Mouse (Mus musculus) MEL (cell line): ENCODE results near the gene 0610010F05Rik. TPM values are rescaled to one million over a fixed set of nuclear protein-coding genes. Genes with fewer than 3 reads are reported as not detected.

Experiments
- DNase-seq: peaks from one replicate; pipeline ENCODE4 v3.0.0; 2011; ENCODE audit warnings: low read depth, low spot score
- H3K27ac ChIP-seq: 2 replicates; pipeline ENCODE4 v1.5.1; 2012; ENCODE audit warnings: low read depth, mild to moderate bottlenecking, control low read depth, low read length, moderate library complexity; ENCODE audit not compliant: control insufficient read depth
- H3K27me3 ChIP-seq, 2 experiments: fragments of 150-350 bp in 1 of 2; sonication (generic) in 1 of 2; 2 replicates each; pipeline ENCODE4 v1.6.1; 2012; ENCODE audit warnings: low read length in 2 of 2, mild to moderate bottlenecking in 2 of 2, improper control_type of control experiment in 1 of 2, moderate library complexity in 1 of 2; ENCODE audit not compliant: insufficient read depth in 2 of 2, control insufficient read depth in 1 of 2
- H3K36me3 ChIP-seq, 2 experiments: 2 replicates each; pipeline ENCODE4 v1.6.1; 2012 to 2014; ENCODE audit warnings: low read length in 2 of 2, improper control_type of control experiment in 1 of 2, inconsistent platforms in 1 of 2, mild to moderate bottlenecking in 1 of 2; ENCODE audit not compliant: insufficient read depth in 2 of 2, control insufficient read depth in 1 of 2
- H3K4me1 ChIP-seq, 2 experiments: fragments of 150-350 bp in 1 of 2; sonication (generic) in 1 of 2; 2 replicates each; pipeline ENCODE4 v1.6.1; 2012; ENCODE audit warnings: low read length in 2 of 2, improper control_type of control experiment in 1 of 2, mild to moderate bottlenecking in 1 of 2; ENCODE audit not compliant: insufficient read depth in 2 of 2, control insufficient read depth in 1 of 2
- H3K4me3 ChIP-seq, 2 experiments: fragments of 150-350 bp in 1 of 2; sonication (generic) in 1 of 2; 2 replicates each; pipeline ENCODE4 v1.5.1; 2012; ENCODE audit warnings: low read depth in 2 of 2, low read length in 2 of 2, mild to moderate bottlenecking in 2 of 2, moderate library complexity in 2 of 2, control low read depth in 1 of 2, improper control_type of control experiment in 1 of 2; ENCODE audit not compliant: control insufficient read depth in 1 of 2, insufficient read depth in 1 of 2
- H3K79me2 ChIP-seq: 2 replicates; pipeline ENCODE4 v1.6.1; 2012; ENCODE audit warnings: mild to moderate bottlenecking, low read length, moderate library complexity; ENCODE audit not compliant: control insufficient read depth, poor library complexity, insufficient read depth
- H3K9ac ChIP-seq: 2 replicates; pipeline ENCODE4 v1.6.1; 2012; ENCODE audit warnings: low read depth, mild to moderate bottlenecking, control low read depth, low read length, moderate library complexity; ENCODE audit not compliant: control insufficient read depth, poor library complexity, severe bottlenecking
- H3K9me3 ChIP-seq: fragments of 150-350 bp; sonication (generic); replicated peaks from 2 replicates; pipeline ENCODE4 v1.6.1; 2012; ENCODE audit warnings: mild to moderate bottlenecking, low read length, improper control_type of control experiment, moderate library complexity; ENCODE audit not compliant: insufficient read depth
- BHLHE40 ChIP-seq: IDR thresholded peaks from 2 replicates; pipeline ENCODE4 v1.6.1; 2012; ENCODE audit warnings: low read depth, mild to moderate bottlenecking, inconsistent platforms, low read length, improper control_type of control experiment, borderline replicate concordance
- CHD1 ChIP-seq: IDR thresholded peaks from 2 replicates; pipeline ENCODE4 v1.6.1; 2012; ENCODE audit warnings: low read depth, mild to moderate bottlenecking, inconsistent platforms, low read length, improper control_type of control experiment
- CHD2 ChIP-seq: IDR thresholded peaks from 2 replicates; pipeline ENCODE4 v1.6.1; 2011; ENCODE audit warnings: low read length, improper control_type of control experiment
- CTCF ChIP-seq, 3 experiments: IDR thresholded peaks in 2 of 3; conservative IDR thresholded peaks in 1 of 3; 2 replicates each; pipeline ENCODE4 v1.5.1; 2011 to 2012; ENCODE audit warnings: low read length in 3 of 3, low read depth in 2 of 3, mild to moderate bottlenecking in 2 of 3, improper control_type of control experiment in 1 of 3, inconsistent platforms in 1 of 3, mixed read lengths in 1 of 3, moderate library complexity in 1 of 3; ENCODE audit not compliant: control insufficient read depth in 1 of 3, insufficient read depth in 1 of 3, poor library complexity in 1 of 3, severe bottlenecking in 1 of 3
- E2F4 ChIP-seq: IDR thresholded peaks from 2 replicates; pipeline ENCODE4 v1.6.1; 2011; ENCODE audit warnings: low read depth, low read length, improper control_type of control experiment, borderline replicate concordance
- ELF1 ChIP-seq: IDR thresholded peaks from 2 replicates; pipeline ENCODE4 v1.6.1; 2014; ENCODE audit warnings: low read depth, mild to moderate bottlenecking, inconsistent platforms, low read length, improper control_type of control experiment, moderate library complexity
- EP300 ChIP-seq, 2 experiments: IDR thresholded peaks; 2 replicates each; pipeline ENCODE4 v1.6.1; 2011; ENCODE audit warnings: improper control_type of control experiment in 2 of 2, low read length in 2 of 2, low read depth in 1 of 2, mild to moderate bottlenecking in 1 of 2
- ETS1 ChIP-seq: IDR thresholded peaks from 2 replicates; pipeline ENCODE4 v1.6.1; 2012; ENCODE audit warnings: low read depth, mild to moderate bottlenecking, inconsistent platforms, low read length, improper control_type of control experiment, moderate library complexity
- GATA1 ChIP-seq: IDR thresholded peaks from 2 replicates; pipeline ENCODE4 v1.6.1; 2011; ENCODE audit warnings: low read depth, low read length, improper control_type of control experiment
- HCFC1 ChIP-seq: IDR thresholded peaks from 2 replicates; pipeline ENCODE4 v1.6.1; 2012; ENCODE audit warnings: low read depth, mild to moderate bottlenecking, inconsistent platforms, low read length, improper control_type of control experiment, moderate library complexity
- JUND ChIP-seq: IDR thresholded peaks from 2 replicates; pipeline ENCODE4 v1.6.1; 2011; ENCODE audit warnings: low read depth, mild to moderate bottlenecking, improper control_type of control experiment, low read length
- KAT2A ChIP-seq: conservative IDR thresholded peaks from 2 replicates; pipeline ENCODE4 v1.6.1; 2012; ENCODE audit warnings: low read depth, low read length, improper control_type of control experiment, inconsistent platforms
- MAFK ChIP-seq: IDR thresholded peaks from 2 replicates; pipeline ENCODE4 v1.6.1; 2011; ENCODE audit warnings: low read depth, mild to moderate bottlenecking, low read length, improper control_type of control experiment, borderline replicate concordance
- MAX ChIP-seq: IDR thresholded peaks from 2 replicates; pipeline ENCODE4 v1.6.1; 2011; ENCODE audit warnings: low read length, improper control_type of control experiment
- MEF2A ChIP-seq: IDR thresholded peaks from 2 replicates; pipeline ENCODE4 v1.6.1; 2014; ENCODE audit warnings: low read depth, mild to moderate bottlenecking, inconsistent platforms, low read length, improper control_type of control experiment; ENCODE audit not compliant: poor library complexity, insufficient replicate concordance, severe bottlenecking; ENCODE audit errors: extremely low read depth
- MXI1 ChIP-seq: IDR thresholded peaks from 2 replicates; pipeline ENCODE4 v1.6.1; 2011; ENCODE audit warnings: mild to moderate bottlenecking, low read depth, low read length, improper control_type of control experiment
- MYB ChIP-seq: IDR thresholded peaks from 2 replicates; pipeline ENCODE4 v1.6.1; 2011; ENCODE audit warnings: mild to moderate bottlenecking, low read depth, low read length, improper control_type of control experiment
- MYC ChIP-seq: IDR thresholded peaks from 2 replicates; pipeline ENCODE4 v1.6.1; 2011; ENCODE audit warnings: low read depth, mild to moderate bottlenecking, low read length, improper control_type of control experiment, moderate library complexity
- NELFE ChIP-seq: IDR thresholded peaks from 2 replicates; pipeline ENCODE4 v1.6.1; 2011; ENCODE audit warnings: low read depth, low read length, improper control_type of control experiment
- NRF1 ChIP-seq: IDR thresholded peaks from 2 replicates; pipeline ENCODE4 v1.6.1; 2014; ENCODE audit warnings: low read depth, mild to moderate bottlenecking, inconsistent platforms, low read length, improper control_type of control experiment, moderate library complexity; ENCODE audit not compliant: poor library complexity, insufficient read depth, severe bottlenecking
- POLR2A ChIP-seq, 2 experiments: IDR thresholded peaks; 2 replicates each; pipeline ENCODE4 v1.6.1; 2011 to 2012; ENCODE audit warnings: low read length in 2 of 2, mild to moderate bottlenecking in 2 of 2, control low read depth in 1 of 2, improper control_type of control experiment in 1 of 2, low read depth in 1 of 2, moderate library complexity in 1 of 2; ENCODE audit not compliant: control insufficient read depth in 1 of 2, insufficient read depth in 1 of 2, poor library complexity in 1 of 2
- RCOR1 ChIP-seq: IDR thresholded peaks from 2 replicates; pipeline ENCODE4 v1.6.1; 2012; ENCODE audit warnings: low read depth, mild to moderate bottlenecking, inconsistent platforms, low read length, improper control_type of control experiment
- SIN3A ChIP-seq: IDR thresholded peaks from 2 replicates; pipeline ENCODE4 v1.6.1; 2012; ENCODE audit warnings: low read length, improper control_type of control experiment, inconsistent platforms
- TBP ChIP-seq: IDR thresholded peaks from 2 replicates; pipeline ENCODE4 v1.8.0; 2011; ENCODE audit warnings: low read depth, low read length, improper control_type of control experiment
- TCF12 ChIP-seq: IDR thresholded peaks from 2 replicates; pipeline ENCODE4 v1.6.1; 2014; ENCODE audit warnings: low read depth, mild to moderate bottlenecking, inconsistent platforms, low read length, improper control_type of control experiment, moderate library complexity
- USF1 ChIP-seq: IDR thresholded peaks from 2 replicates; pipeline ENCODE4 v1.6.1; 2014; ENCODE audit warnings: low read depth, mild to moderate bottlenecking, inconsistent platforms, low read length, improper control_type of control experiment, moderate library complexity
- ZC3H11A ChIP-seq: IDR thresholded peaks from 2 replicates; pipeline ENCODE4 v1.6.1; 2012; ENCODE audit warnings: low read depth, mild to moderate bottlenecking, inconsistent platforms, low read length, improper control_type of control experiment
- ZMIZ1 ChIP-seq: IDR thresholded peaks from 2 replicates; pipeline ENCODE4 v1.6.1; 2012; ENCODE audit warnings: low read depth, mild to moderate bottlenecking, inconsistent platforms, low read length, improper control_type of control experiment, moderate library complexity
- ZNF384 ChIP-seq: IDR thresholded peaks from 2 replicates; pipeline ENCODE4 v1.6.1; 2012; ENCODE audit warnings: low read depth, mild to moderate bottlenecking, inconsistent platforms, low read length, improper control_type of control experiment
- polyA plus RNA-seq, 2 experiments: library from polyadenylated mRNA; stranded (reverse) in 1 of 2; unstranded in 1 of 2; fragments of >175 nt in 1 of 2; fragments of >200 nt in 1 of 2; gene quantifications; 2 replicates each; pipeline versions ENCODE4 v1.2.1 to v1.2.4; 2012; ENCODE audit warnings: low replicate concordance in 2 of 2, low read depth in 1 of 2; ENCODE audit not compliant: insufficient read length in 2 of 2, insufficient read depth in 1 of 2, missing spikeins in 1 of 2
- total RNA-seq: library from RNA; depleted of rRNA; stranded (reverse); fragments of 300-350 nt; gene quantifications from 2 replicates; pipeline ENCODE4 v1.2.3, GENCODE M21; 2012

The 0610010F05Rik gene
- total and polyA plus RNA-seq, 3 experiments = 13.8 to 156 (median 14.1) TPM

DNA sequence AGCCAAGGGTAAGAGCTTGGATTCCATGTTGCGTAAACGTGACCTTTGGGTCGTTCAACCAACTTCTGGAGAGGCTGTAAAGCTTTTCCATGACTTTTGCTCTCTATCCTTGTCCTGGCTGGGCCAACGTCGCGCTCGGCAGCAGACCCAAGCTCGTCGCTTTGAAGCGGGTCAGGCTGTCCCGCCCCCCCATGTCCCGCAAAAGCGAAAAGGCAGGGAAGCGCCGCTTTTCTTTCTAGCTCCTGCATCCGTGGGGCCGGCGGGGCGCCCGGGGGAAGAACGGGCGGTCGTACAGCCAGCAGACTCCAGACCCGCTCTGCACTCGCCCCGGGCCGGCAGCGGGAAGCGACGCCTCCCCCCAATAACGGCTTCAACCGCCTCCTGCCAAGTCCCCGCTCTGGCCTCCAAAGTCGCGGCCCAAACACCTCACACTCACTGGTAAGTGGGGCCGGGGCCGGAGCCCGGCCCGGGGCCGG, 31.9 kb upstream of the 0610010F05Rik start, which contains the start of gene Pus10 (continued):
- TF ChIP-seq CHD2 (no peak), ELF1 (no peak), MYB (peak; percentile 97), MYC (no peak)

DNA sequence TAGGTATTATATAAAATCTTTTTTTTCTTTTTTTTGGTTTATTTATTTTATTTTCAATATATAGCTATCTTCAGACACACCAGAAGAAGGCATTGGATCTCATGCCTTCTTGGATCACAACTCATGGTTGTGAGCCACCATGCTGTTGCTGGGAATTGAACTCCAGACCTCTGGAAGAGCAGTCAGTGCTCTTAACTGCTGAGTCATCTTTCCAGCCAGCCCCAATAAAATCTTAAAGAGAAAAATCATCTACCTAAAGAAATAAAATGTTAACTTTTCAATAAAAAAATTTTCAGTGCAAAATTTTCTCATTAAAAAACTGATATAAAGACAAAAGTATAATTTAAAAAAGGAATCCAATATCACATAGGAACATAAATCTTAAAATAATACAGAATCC, 30.8 kb upstream of the 0610010F05Rik start:
- Histone ChIP-seq H3K36me3 (peaks cover 2 to 29% of the 10 kb centered on the region in 2 experiments), H3K9me3 (no peaks in the 10 kb centered on the region), H3K27me3 (no peaks in the 10 kb centered on the region), H3K9ac (peak overlapping the region; percentile 39; the same call in 1 of the 2 replicates)
- peak; percentile 51 for DNase-seq
- TF ChIP-seq MAFK = peak; percentile 50; the same call in 1 of the 2 replicates
- TF ChIP-seq TCF12 = no peak
- TF ChIP-seq, all 39 proteins: peak for 1
- Histone ChIP-seq H3K4me3 (peak overlapping the region; percentile 20 to 80; a peak in 3 of 4 replicates), H3K79me2 (peaks cover 48% of the 10 kb centered on the region), H3K27ac (no peak overlapping the region), H3K4me1 (peaks cover 4 to 12% of the 10 kb centered on the region in 2 experiments; a peak in 3 of 4 replicates)

DNA sequence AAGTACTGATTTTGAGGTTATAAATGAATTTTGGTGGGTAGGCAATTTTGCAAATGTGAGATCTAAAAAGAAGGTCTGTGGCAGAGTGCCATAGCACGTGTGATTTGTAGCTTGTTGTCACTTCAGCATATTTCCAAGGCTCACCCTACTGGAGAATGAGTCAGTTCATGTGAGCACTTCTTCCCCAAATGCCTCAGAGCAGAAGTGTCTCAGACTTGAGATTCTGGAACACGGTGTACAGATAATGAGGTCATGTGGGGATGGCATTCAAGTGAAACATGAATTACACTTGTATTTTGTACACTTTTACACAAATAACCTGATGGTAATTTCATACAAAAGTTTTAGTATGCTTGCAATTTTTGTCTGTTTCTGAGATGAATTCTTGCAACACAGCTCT, 24.4 kb upstream of the 0610010F05Rik start:
- Histone ChIP-seq H3K27ac (no peak overlapping the region), H3K4me1 (peaks cover 2 to 9% of the 10 kb centered on the region in 2 experiments; a peak in 3 of 4 replicates), H3K4me3 (no peak overlapping the region), H3K79me2 (peaks cover 29% of the 10 kb centered on the region), H3K36me3 (peaks cover 0 to 22% of the 10 kb centered on the region in 2 experiments; a peak in 2 of 4 replicates), H3K9ac (no peak overlapping the region), H3K27me3 (no peaks in the 10 kb centered on the region), H3K9me3 (no peaks in the 10 kb centered on the region)
- peak; percentile 79 for DNase-seq
- no peak for TF ChIP-seq JUND
- TF ChIP-seq CHD1 = no peak
- TF ChIP-seq ETS1 = no peak
- TF ChIP-seq SIN3A = peak; percentile 56; the same call in 1 of the 2 replicates
- TF ChIP-seq MYB = no peak
- TF ChIP-seq MAFK = no peak
- no peak for TF ChIP-seq RCOR1
- TF ChIP-seq ZMIZ1 = no peak
- no peak for TF ChIP-seq HCFC1
- TF ChIP-seq EP300 (IDR thresholded peaks at IDR 0.05; ENCODE audit: low read depth in 1 of 2, low read length in 2 of 2) = peak in 1 of 2 experiments; percentile 43; a peak in 1 of 4 replicates
- no peak for TF ChIP-seq ZNF384
- TF ChIP-seq NELFE = no peak
- no peak for TF ChIP-seq TCF12
- TF ChIP-seq CTCF (IDR thresholded peaks at IDR 0.05 in 2 of 3, conservative IDR thresholded peaks at IDR 0.05 in 1 of 3; ENCODE audit: control insufficient read depth in 1 of 3, insufficient read depth in 1 of 3, low read depth in 2 of 3, low read length in 3 of 3, poor library complexity in 1 of 3, severe bottlenecking in 1 of 3) = no peak
- TF ChIP-seq MYC = peak; percentile 77; the same call in 1 of the 2 replicates
- no peak for TF ChIP-seq NRF1
- TF ChIP-seq TBP = no peak
- no peak for TF ChIP-seq MEF2A
- TF ChIP-seq MXI1 = 0 out of 2 replicates have a peak, but pooled peaks have one; percentile 40
- TF ChIP-seq USF1 = peak; percentile 65
- no peak for TF ChIP-seq ZC3H11A
- no peak for TF ChIP-seq E2F4
- peak; percentile 70 for TF ChIP-seq MAX
- TF ChIP-seq KAT2A = no peak
- TF ChIP-seq GATA1 = 0 out of 2 replicates have a peak, but pooled peaks have one; percentile 31
- no peak for TF ChIP-seq POLR2A (IDR thresholded peaks at IDR 0.05; ENCODE audit: control insufficient read depth in 1 of 2, insufficient read depth in 1 of 2, low read depth in 1 of 2, low read length in 2 of 2, poor library complexity in 1 of 2)
- TF ChIP-seq CHD2 = no peak
- no peak for TF ChIP-seq BHLHE40
